Mouse (Mus musculus): ENCODE measurements around the gene Slc7a15.

The Slc7a15 gene

GRCm38 (mm10) chr12:8509693-8510092, 89.2 kb downstream of the Slc7a15 start:
- no peak for DNase-seq (ENCODE audit: low read depth, low spot score)

- DNase-seq (ENCODE audit: low read depth, low spot score) = no peak
These were observed 91.7 kb downstream of the Slc7a15 start for GRCm38 (mm10) chr12:8506954-8507707.

- no peak for DNase-seq (ENCODE audit: low read depth, low spot score)
These were observed 94.7 kb downstream of the Slc7a15 start for GRCm38 (mm10) chr12:8504131-8504530.

- no peak for DNase-seq (ENCODE audit: low read depth, low spot score)
These were observed 96.3 kb downstream of the Slc7a15 start for GRCm38 (mm10) chr12:8502546-8502945.

GRCm38 (mm10) chr12:8501571-8502305, 97.1 kb downstream of the Slc7a15 start:
- no peak for DNase-seq (ENCODE audit: low read depth, low spot score)

GRCm38 (mm10) chr12:8500597-8501570, 98.0 kb downstream of the Slc7a15 start:
- no peak for DNase-seq (ENCODE audit: low read depth, low spot score)

GRCm38 (mm10) chr12:8499871-8500596, 98.8 kb downstream of the Slc7a15 start, which contains the start of gene Rhob:
Gene Rhob, minus strand, starts transcription at chr12:8500009.
- peak; percentile 78 for DNase-seq (ENCODE audit: low read depth, low spot score)

- DNase-seq (ENCODE audit: low read depth, low spot score) = peak; percentile 38
These were observed 99.6 kb downstream of the Slc7a15 start for GRCm38 (mm10) chr12:8499001-8499870.

- DNase-seq (ENCODE audit: low read depth, low spot score) = no peak
These were observed 100.3 kb downstream of the Slc7a15 start for GRCm38 (mm10) chr12:8498591-8499000.

- no peak for DNase-seq (ENCODE audit: low read depth, low spot score)
These were observed 100.7 kb downstream of the Slc7a15 start for GRCm38 (mm10) chr12:8498148-8498571.

GRCm38 (mm10) chr12:8497314-8497706, 101.6 kb downstream of the Slc7a15 start:
- DNase-seq (ENCODE audit: low read depth, low spot score) = no peak

- DNase-seq (ENCODE audit: low read depth, low spot score) = no peak
These were observed 102.1 kb downstream of the Slc7a15 start for GRCm38 (mm10) chr12:8496679-8497313.

GRCm38 (mm10) chr12:8495881-8496678, 102.8 kb downstream of the Slc7a15 start:
- no peak for DNase-seq (ENCODE audit: low read depth, low spot score)

GRCm38 (mm10) chr12:8494675-8495074, 104.2 kb downstream of the Slc7a15 start:
- no peak for DNase-seq (ENCODE audit: low read depth, low spot score)

GRCm38 (mm10) chr12:8493386-8493785, 105.5 kb downstream of the Slc7a15 start:
- no peak for DNase-seq (ENCODE audit: low read depth, low spot score)

- DNase-seq (ENCODE audit: low read depth, low spot score) = no peak
These were observed 109.8 kb downstream of the Slc7a15 start for GRCm38 (mm10) chr12:8489098-8489497.

GRCm38 (mm10) chr12:8488652-8488980, 110.2 kb downstream of the Slc7a15 start:
- no peak for DNase-seq (ENCODE audit: low read depth, low spot score)

GRCm38 (mm10) chr12:8487959-8488651, 110.8 kb downstream of the Slc7a15 start:
- no peak for DNase-seq (ENCODE audit: low read depth, low spot score)

Measured in retina, adult 2 months (tissue).